Mouse (Mus musculus) liver, embryonic 14.5 days (tissue): ENCODE data around the gene Pdgfa.

Experiments used
- CTCF ChIP-seq: IDR thresholded peaks from 2 replicates; pipeline ENCODE4 v1.5.1; 2016; ENCODE audit warnings: antibody characterized with exemption, low read depth, control low read depth
- EP300 ChIP-seq: IDR thresholded peaks from 2 replicates; pipeline ENCODE4 v1.6.1; 2016; ENCODE audit warnings: antibody characterized with exemption, low read depth

DNA sequence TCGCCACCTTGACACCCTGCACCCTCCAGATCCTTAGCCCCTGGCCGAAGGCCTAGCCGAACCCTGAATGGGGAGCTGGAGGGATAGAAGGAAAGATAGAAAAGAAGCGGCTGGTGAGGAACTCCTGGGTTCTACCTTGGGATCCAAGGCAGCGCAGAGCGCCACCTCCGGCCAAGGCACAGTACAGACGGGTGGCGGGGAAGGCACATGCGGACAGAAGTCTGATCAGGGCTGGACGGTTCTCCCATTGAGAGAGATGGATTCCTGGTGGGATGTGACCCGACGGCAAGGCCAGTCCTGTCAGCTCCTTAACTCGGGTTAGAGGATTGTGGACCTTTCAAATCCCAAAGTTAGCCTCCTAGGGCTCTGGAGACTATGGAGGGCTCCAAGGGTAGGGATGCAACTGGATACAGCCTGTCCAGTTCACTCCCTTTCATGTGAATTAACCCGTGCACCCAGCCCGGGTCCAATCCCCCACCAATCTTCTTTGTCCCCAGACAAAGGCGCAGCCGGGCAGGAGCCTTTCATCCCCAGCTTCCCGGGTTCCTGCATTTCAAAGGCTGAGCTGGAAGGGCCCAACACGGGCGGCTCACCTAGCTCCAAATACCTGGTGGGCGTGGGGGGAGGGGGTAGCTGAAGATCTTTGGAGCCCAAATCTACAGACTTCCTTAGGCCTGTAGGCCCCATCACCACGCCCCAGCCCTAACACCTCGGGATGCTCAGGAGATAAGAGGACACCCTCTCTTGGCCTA lies 672 bp downstream of the Pdgfa start:
- TF ChIP-seq CTCF (peak; percentile 38; the same call in 1 of the 2 replicates), EP300 (no peak)
